Mouse (Mus musculus) spleen, postnatal 4 days (tissue): ENCODE results near the gene Pacrg.

ENCODE experiments used
- DNase-seq, 2 experiments: peaks; one replicate each; pipeline ENCODE4 v3.0.0; 2022; ENCODE audit warnings: low spot score in 2 of 2

The Pacrg gene

DNA sequence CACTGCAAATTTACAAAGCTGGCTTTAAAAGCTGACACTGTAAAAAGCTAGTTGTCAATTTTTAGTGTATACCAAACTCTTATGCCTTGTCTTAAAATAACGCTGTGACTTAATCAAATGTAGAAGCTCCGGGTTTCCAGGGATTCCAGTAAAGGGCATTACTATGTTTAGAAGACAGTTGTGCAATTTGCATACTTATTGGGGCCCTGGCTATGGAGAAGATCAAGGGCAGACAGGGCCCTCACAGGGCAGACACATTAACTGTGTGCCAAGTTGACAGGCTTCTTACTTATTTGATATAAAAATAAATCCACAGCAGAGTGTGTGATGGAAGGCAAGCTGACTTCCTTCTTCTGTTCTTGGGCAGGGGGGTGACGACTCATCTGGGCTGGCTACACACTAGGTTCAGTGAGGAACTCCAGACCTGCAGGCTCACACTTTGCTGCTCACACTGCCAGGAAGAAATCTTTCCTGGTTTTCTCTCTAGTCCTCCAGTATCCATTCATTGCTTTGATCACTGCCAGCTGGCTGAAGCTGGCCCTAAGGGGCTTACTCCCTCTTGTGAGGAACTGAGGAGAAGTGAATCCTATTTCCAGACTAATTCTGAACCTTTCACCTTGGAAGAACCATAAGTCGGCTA is 342.2 kb downstream of the Pacrg start:
- DNase-seq, result no peak

DNA sequence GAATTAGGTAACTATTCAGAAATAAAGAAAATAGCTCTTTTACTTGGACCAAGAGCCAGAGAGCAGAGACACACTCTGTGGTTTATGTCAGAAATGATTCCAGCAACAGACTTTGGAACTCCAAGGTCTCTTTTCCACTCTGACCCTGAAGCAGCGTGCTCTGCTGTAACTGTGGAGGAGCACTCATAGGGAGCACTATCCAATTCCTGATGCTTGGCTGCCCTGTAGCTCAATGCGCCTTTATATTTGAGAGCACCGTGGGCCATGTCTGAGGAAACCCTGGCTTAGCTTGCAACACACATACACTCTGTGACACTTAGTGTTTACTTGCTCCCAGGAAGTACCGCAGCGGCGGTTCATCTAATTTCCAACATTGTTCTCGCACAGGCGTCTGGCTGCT is 344.0 kb downstream of the Pacrg start:
- no peak for DNase-seq

DNA sequence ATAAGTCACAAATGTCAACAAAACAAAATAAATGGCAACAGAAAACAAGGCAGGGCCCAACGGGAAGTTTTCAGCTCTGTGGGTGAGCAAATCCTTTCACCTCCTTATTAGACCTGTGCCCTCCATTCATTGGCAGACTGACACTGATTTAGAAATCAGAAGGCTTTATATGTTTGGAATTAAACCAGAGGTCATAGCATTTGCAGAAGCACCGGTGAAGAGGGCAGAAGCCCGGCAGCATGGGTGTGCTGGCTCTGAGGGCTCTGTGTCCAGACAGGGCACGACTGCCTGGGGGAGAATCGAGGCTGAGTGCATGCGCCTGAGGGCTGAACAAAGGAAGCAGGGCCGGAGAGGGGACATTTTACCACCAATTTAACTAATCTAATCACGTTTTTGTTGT is 344.5 kb downstream of the Pacrg start:
- DNase-seq, result no peak

DNA sequence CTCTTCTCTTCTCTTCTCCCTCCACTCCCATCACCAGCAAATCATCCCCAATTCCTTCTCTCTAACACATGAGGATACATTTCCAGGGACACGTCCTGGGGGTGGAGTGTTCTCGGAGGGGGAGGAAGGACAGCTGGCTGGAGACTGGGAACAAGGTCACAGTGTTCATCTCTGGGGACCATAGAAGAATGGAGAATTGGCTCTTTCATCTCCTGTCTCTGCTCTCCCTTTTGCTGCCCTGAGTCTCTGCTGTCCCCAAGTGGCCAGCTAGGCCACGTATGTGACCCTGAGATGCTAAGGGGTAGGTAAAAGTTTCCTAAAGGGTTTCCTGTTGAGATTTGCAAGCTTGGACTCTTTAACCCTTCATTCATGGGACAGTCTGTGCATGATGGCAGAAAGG is 347.0 kb downstream of the Pacrg start:
- DNase-seq, result no peak

DNA sequence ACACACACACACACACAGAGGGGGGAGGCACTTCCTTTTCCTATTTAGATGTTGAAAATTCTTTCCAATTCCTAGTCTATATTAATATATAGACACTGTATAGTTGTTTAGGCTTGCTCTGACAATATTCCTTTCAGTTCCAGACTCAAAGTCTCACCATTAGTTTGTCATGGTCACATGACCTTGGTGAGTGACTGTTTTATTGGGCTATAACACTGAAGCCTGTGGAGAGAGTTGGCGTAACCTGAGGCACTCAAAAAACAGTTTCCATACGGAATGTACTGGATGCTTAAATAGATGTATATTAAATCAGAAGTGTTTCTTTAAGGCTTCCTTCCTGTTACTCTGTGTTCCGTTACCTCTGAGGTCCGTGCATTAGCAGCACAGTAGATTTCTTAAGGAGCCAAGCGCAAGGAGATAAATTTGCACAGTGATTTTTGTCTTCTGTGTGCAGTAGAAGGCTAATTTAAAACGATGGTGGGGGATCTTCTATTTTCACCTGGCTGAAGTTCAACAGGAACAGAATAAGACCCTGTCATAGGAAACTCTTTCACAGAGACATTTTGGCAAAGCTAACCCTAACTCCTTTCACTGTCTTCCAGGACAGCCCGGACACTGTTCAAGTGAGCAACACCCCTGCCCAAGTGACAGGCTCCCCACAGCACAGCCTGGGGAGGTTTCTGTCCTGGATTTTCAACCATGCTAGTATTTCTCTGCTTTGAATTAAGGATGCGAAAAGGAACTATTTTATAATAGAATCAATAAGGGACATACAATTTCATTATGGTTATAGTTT is 349.5 kb downstream of the Pacrg start:
- DNase-seq, result no peak

DNA sequence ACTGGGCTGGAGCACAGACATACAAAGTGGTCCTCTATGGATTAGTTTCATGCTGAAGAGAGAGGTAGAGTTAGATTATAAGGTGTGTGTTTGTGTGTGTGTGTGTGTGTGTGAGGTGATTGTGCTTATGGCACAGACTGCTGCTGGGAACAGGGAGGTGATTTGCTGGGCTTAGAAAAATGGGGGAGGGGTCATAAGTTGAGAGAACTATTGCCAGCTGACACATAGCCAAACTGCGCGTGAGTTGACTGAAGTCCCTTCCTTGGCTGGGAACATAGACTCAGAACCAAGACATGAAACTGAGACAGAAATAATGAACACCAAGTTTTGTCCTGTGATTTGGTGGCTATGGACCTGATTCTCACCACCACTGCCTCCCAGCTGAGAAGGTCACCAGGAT is 351.2 kb downstream of the Pacrg start:
- no peak for DNase-seq

DNA sequence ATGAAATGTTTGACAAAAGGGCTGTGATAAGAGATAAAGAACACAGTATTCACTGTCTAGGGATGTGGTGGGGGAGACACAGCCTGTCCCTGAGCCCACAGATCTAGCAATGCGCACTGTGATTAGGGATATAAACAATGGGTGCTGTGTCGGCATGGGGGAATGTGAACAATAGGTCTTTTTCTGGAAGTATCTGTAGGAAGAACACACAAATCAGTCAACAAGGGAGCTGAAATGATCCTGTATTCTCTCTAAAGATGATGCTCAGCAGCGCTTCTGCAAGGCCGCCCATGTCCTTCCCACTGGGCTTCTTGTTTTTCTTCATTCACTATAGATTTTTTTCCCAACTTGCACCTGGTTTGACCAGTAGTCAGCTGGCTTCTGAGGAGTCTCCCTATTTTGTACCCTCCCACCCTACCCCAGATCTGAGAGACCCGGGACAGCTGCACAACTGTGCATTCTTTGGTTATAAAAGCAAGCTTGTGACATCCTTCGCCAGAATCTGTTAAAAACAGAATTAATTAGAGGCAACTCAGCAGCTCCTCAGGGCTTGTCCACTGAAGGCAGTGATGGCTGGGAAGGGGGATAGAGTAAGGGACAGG is 356.1 kb downstream of the Pacrg start:
- DNase-seq, result no peak

DNA sequence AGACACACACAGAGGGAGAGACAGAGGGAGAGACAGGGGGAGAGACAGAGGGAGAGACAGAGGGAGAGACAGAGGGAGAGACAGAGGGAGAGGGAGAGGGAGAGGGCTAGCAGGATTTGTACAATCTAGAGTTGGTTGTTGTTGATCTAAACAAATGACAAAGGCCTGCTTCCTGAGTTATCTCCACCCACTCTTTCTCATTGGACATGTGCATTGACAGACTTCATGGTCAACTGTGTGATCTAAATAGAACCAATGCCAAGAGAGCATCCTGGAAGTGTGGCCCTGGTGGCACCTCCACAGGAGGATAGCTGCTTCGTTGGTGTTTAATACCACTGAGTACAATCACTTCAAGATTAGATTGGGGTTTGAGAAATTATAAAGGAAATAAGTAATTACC is 359.0 kb downstream of the Pacrg start:
- no peak for DNase-seq

DNA sequence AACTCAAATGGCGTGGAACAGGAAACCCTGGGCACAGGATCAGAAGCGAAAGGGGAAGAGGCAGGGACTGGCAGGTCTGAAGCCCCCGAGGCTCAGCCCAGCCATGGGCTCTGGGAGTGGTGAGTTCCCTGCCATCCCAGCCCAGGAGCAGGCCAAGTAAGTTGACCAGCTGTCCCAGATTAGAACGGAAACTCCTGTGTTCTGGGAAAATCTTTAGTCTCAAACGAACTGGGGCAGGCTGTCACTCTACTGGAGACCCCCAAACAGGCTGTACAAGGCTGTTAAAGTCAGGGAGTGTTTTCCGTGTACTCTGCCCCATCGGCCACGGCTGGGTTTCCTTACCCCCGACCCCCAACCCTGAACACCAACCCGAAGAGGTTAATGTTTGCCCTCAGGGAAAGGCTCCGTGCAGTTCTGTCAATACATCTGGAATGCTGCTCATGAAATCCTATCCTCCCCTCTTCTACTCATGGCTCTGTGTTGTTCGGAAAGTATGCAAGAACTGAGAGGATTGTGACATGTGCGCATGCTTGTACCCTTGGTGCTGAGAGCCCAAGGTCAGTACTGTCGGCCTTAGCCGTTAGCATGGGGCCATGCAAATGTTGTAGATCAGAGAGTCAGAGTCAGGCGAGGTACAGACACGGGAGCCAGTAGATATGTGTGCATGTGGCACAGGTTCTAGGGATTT is 360.9 kb downstream of the Pacrg start:
- no peak for DNase-seq

DNA sequence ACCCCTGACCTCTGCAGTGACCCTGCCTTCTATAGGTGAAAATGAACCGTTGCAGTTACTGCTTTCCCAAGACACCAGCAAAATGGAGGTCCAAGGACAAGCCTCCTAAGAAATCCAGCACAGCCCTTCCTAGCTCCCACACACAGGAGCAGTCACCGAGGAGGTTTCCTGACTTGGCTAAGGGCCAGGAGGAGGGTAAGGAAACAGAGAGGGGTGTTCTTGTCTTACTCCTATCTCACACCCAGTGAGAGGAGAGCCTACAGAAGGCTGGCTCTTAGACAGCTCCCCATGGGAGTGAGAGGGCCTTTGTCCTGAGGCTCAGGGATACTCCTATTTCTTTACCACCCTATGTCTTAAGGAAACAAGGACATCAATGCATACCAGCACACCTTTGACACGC is 361.7 kb downstream of the Pacrg start:
- no peak for DNase-seq

DNA sequence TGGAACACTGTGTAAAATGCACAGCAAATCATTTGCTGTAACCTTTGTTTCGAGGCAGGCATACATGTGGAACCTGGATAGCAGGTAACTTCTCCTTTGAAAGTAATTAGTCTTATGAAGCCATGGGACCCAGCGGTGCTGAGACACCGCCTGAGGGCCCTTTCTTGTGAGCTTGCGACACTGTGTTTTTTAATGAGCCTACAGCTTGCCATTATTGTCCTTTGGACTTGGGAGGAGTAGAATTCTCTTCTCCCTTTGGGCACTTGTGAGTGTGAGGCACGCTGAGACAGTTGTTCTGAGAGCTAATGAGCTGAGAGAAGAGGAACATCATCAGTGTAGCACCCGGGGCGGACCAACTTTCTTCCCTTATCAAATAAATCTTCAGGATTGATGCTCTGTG is 363.3 kb downstream of the Pacrg start:
- DNase-seq, result no peak

DNA sequence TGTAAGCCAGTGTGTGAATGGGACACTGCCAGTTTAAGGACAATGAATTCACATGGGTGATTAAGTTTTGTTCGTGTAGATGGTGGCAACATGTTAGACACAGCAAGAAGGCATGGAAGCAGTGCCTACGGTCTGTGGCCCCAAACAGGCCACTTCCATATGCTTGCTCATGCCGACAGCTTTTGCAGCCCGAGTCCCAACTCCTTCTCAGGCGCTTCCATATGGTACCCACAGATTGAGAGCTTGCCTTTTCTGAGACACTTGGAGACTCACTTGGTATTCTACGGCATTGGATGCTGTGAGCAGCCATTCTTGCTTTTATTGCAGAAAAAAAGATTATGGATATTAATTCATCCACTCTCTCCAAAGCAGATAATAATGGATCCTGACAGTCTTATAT is 365.1 kb downstream of the Pacrg start:
- DNase-seq, result no peak

DNA sequence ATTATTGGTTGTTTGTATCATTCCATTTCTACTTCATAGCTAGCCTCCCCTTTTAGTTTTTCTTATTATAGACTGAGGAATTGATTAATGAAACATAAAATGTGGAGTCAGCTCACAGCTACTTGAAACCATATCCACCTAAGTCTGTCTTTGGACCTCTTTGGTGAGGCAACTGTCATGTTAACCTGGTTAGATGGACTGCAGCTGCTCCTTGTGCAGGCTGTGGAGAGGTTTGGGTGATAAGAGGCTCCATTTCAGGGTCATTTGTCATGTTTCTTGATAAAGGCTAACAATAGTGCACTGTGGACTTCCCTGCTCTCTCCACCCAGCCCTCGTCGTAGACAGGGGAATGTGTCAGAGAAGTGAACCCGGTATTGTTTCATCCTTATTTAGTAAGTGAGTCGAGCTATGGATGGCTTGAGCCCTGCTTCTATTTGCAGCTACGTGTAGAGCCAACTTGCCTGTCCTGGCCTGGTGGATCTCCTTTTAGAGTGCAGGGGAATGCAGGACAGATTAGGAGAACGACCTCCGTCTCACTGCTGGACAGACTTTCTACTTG is 366.2 kb downstream of the Pacrg start:
- DNase-seq, result no peak

DNA sequence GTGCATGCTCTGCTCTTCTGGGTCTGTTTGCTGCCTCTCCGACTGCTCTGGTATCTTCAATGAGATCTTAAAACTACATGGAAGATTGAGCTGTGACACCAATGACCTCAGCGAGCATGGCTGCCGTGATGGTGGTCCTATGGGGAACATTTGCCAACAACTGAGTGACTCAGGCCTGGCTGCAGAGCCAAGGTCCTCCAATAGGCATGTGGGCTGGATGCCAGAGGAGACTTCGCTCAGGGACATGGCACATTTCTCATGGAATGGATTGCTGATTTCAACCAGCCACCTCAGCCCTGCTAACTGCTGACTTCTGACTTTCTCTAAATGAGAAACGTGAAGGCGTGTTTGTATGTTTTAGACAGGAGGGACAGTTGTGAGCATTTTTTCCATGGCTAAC is 366.9 kb downstream of the Pacrg start:
- DNase-seq, result no peak

DNA sequence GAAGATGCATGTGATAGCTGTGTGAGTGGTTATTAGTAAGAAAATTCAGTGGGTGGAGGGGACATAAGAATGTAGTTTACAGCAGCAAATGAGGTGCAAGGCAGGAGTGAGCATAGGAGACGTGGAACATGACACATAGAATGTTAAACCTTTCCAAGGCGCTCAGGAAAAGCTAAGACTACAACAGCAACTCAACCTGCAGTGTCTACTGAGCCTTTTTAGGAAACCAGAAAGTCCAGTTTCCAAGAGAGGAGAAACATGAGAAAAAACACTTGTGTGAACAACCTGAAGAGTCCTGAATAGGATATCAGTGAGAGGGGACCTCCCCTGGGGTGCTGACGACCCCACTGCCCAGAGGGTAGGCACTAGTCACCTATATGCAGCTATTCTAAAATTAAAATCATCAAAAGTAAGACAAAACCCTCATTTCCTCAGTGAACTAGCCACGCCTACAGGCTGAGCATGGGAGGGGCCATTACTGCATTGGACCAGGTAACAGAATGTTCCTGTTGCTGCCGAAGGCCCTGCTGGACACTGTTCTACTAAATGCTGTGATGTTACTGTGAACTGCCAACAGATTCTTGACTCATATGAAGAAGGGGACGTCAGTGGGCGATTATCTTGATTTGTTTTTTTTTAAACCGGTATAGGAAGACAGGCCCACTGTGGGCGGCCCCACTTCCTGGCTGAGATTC is 370.1 kb downstream of the Pacrg start:
- DNase-seq, result no peak

DNA sequence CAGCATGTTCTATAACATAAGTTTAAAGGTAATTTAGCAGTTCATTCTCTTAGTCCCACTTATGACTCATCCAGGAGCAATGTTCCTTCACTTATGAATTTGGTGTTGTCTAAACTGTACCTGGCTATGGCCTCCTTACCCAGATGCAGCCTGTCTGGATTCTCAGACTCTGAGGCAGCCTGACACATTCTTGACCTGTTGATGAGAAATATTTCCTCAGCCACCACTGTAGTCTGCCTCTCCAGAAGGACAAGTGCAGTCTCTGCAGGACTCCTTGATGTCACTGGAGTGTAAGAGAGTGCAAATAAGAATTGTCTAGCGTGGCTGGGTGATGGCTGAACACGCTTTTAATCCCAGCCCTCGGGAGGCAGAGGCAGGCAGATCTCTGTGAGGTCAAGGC is 373.0 kb downstream of the Pacrg start:
- DNase-seq, result no peak

DNA sequence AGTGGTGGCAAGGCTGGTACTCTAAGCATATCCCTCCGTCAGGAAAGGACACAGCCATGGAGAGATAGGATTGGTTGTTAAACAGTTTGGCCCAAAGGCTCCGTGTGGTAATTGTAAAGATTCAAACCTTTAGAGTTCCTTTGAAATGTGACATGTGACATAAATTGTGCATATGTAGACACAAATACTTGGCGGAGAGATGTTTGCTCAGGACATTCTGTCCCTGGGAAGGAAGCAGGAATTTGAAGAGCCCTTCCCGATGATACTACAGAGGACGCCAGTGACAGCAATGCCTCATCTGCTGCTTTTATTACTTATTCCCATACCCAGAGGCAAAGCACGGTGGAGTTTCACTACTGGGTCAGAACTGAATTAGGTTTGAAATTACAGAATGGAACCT is 374.6 kb downstream of the Pacrg start:
- DNase-seq, result no peak

DNA sequence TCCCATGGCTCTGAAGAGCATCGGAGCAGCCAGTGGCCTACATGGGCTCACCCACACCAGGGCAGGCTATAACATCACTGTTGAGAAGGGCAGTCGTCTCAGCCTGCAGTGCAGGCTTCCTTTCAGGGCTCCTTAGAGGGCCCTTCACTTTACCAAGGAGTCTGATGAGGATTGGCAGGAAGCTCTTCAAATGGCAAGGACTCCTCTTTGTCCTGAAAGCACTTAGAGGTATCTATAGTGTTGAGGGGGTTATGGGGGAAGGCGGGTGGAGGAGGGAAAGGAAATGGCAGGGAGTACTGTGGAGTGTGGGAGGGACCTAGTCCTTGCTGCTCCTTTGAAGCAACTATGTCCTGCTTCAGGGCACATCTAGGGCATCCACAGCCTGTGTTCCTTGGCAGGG is 375.4 kb downstream of the Pacrg start:
- no peak for DNase-seq

DNA sequence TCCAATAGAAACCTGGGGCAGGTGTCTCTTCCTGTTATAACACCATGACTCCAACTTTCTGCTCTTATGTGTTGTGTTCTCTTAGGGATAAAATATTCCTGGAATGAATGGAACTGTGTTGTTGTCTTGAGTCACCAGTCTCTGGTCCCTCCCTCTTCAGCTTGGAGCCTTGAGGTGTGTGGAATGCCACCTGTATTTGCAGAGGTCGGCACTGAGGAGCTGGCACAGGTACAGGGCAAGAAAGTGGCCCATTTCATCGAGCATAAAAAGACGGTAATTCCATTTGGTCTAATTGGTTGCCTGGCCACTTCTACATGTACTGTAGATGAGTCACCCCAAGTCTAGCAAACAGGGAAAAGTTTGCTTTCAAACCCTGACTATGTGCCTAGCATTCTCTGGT is 376.5 kb downstream of the Pacrg start:
- DNase-seq, result no peak

DNA sequence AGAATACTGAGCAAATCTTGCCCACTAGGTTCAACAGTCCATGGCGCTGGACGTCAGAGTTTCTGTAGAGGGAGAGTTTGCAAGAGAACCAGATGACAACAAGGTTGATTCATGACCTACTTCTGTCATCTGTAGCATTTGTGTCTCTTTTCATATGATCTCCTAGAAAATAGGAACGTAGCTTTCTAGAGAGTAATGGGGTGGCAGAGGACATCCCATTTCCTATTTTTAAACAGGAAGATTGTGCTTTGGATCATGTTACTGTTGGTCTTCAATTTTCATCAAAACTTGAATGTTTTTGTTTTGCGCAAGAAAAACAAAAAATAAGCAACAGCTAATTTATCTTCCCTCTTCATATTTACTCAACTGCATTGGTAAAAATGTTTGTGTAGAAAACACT is 379.2 kb downstream of the Pacrg start:
- DNase-seq, result no peak

DNA sequence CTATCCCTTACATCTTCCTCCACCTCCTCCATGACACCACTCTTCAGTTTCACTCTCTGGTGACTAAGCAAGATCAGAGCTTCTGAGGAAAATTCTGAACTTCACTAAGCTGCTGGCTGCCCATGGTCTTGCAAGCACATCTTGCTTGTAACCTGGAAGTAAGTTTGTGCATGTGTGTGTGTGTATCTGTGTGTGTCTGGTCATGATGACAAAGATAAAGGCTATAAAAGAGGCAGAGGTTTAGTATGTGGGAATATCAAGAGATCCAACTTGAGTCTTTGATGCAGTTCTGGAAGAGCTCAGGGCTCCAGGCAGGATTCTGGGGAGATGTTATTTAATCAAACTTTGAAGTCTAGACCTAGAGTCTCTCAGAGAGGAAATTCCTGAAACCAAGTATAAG is 381.4 kb downstream of the Pacrg start:
- no peak for DNase-seq

DNA sequence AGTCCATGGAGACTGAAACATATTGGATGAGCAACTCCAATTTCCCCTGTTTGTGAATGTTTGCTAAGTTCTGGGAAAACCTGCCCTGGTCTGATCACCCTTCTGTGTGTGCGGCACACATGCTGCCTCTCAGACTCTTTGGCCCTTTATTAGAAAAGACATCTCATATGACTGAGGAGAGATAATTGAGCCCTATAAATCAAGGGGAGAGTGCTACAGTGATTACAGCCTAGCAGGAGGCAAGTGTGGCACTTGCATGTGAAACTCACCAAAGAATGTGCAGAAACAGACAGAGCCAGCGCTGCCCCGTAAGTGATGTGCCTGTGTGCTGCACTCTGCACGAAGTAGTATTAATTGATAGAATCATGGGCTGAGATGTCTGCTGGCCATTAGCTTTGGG is 383.7 kb downstream of the Pacrg start:
- no peak for DNase-seq
